Mouse (Mus musculus): Measurements from ENCODE around the gene Slc9a3r2. TPM values are rescaled to one million over a fixed set of nuclear protein-coding genes. Genes with fewer than 3 reads are reported as not detected.
A peak's percentile ranks its signal among the peaks of the same experiment; 100 is the strongest.

Slc9a3r2 gene
- polyA plus RNA-seq, 1 experiment from 2014 or later: 12.5 TPM

GRCm38 (mm10) chr17:24646381-24646780 is 3.7 kb downstream of the Slc9a3r2 start:
- H3K9ac ChIP-seq (replicated peaks): no peak overlapping the region
- ATAC-seq (no peak), DNase-seq (no peak)
- H3K4me3 ChIP-seq (ENCODE audit: low read depth, low read length): no peak overlapping the region
- H3K4me1 ChIP-seq (ENCODE audit: insufficient read depth): peaks cover 25% of the 10 kb centered on the region
- H3K36me3 ChIP-seq (replicated peaks; ENCODE audit: insufficient read depth, low read length): peaks cover 3% of the 10 kb centered on the region; the same call in 1 of the 2 replicates
- WGBS (ENCODE audit: insufficient replicate concordance): 67% methylated on average over 4 of the region's 4 CpGs
- no peak overlapping the region for H3K4me2 ChIP-seq (ENCODE audit: low read depth, low read length)
- H3K9me3 ChIP-seq (ENCODE audit: low read length): no peaks in the 10 kb centered on the region
- peaks cover 15% of the 10 kb centered on the region for H3K27me3 ChIP-seq (ENCODE audit: insufficient read depth, low read length)
- TF ChIP-seq EP300 (IDR thresholded peaks at IDR 0.05; ENCODE audit: low read depth): no peak
- no peak for TF ChIP-seq CTCF (IDR thresholded peaks at IDR 0.05; ENCODE audit: low read depth)
- 0 out of 2 replicates have a peak overlapping the region, but pooled peaks have one; percentile 13 for H3K27ac ChIP-seq (ENCODE audit: low read depth)

GRCm38 (mm10) chr17:24645916-24646315 is 4.2 kb downstream of the Slc9a3r2 start:
- DNase-seq: no peak
- H3K4me2 ChIP-seq (ENCODE audit: low read depth, low read length): no peak overlapping the region
- peaks cover 25% of the 10 kb centered on the region for H3K4me1 ChIP-seq (ENCODE audit: insufficient read depth)
- no peak overlapping the region for H3K4me3 ChIP-seq (ENCODE audit: low read depth, low read length)
- H3K27me3 ChIP-seq (ENCODE audit: insufficient read depth, low read length): peaks cover 11% of the 10 kb centered on the region; the same call in 1 of the 2 replicates
- WGBS (ENCODE audit: insufficient replicate concordance): 73% methylated on average over 3 of the region's 3 CpGs
- no peak overlapping the region for H3K9ac ChIP-seq (replicated peaks)
- H3K36me3 ChIP-seq (replicated peaks; ENCODE audit: insufficient read depth, low read length): peaks cover 3% of the 10 kb centered on the region; the same call in 1 of the 2 replicates
- no peaks in the 10 kb centered on the region for H3K9me3 ChIP-seq (ENCODE audit: low read length)
- H3K27ac ChIP-seq (ENCODE audit: low read depth): peak overlapping the region; percentile 13
- no peak for TF ChIP-seq CTCF (IDR thresholded peaks at IDR 0.05; ENCODE audit: low read depth)
- no peak for TF ChIP-seq EP300 (IDR thresholded peaks at IDR 0.05; ENCODE audit: low read depth)
- no peak for ATAC-seq

- H3K4me1 ChIP-seq (ENCODE audit: insufficient read depth): peaks cover 19% of the 10 kb centered on the region
- peaks cover 7% of the 10 kb centered on the region; the same call in 1 of the 2 replicates for H3K27me3 ChIP-seq (ENCODE audit: insufficient read depth, low read length)
- WGBS (ENCODE audit: insufficient replicate concordance): 40% methylated on average over 9 of the region's 9 CpGs
- peak overlapping the region; percentile 80 for H3K27ac ChIP-seq (ENCODE audit: low read depth)
- TF ChIP-seq CTCF (IDR thresholded peaks at IDR 0.05; ENCODE audit: low read depth) (no peak), EP300 (IDR thresholded peaks at IDR 0.05; ENCODE audit: low read depth) (no peak)
- H3K4me3 ChIP-seq (ENCODE audit: low read depth, low read length): no peak overlapping the region
- H3K36me3 ChIP-seq (replicated peaks; ENCODE audit: insufficient read depth, low read length): peaks cover 5% of the 10 kb centered on the region; the same call in 1 of the 2 replicates
- peak; percentile 27 for DNase-seq
- no peaks in the 10 kb centered on the region for H3K9me3 ChIP-seq (ENCODE audit: low read length)
- peak; percentile 55 for ATAC-seq
- H3K9ac ChIP-seq (replicated peaks): peak overlapping the region; percentile 38
- 0 out of 2 replicates have a peak overlapping the region, but pooled peaks have one; percentile 22 for H3K4me2 ChIP-seq (ENCODE audit: low read depth, low read length)
These were observed 5.0 kb downstream of the Slc9a3r2 start for GRCm38 (mm10) chr17:24644875-24645721.

GRCm38 (mm10) chr17:24644030-24644715 is 6.0 kb downstream of the Slc9a3r2 start:
- peak overlapping the region; percentile 38 for H3K9ac ChIP-seq (replicated peaks)
- TF ChIP-seq EP300 (IDR thresholded peaks at IDR 0.05; ENCODE audit: low read depth): no peak
- no peak for TF ChIP-seq CTCF (IDR thresholded peaks at IDR 0.05; ENCODE audit: low read depth)
- WGBS (ENCODE audit: insufficient replicate concordance): 36% methylated on average over 7 of the region's 7 CpGs
- H3K4me3 ChIP-seq (ENCODE audit: low read depth, low read length): no peak overlapping the region
- H3K4me1 ChIP-seq (ENCODE audit: insufficient read depth): peaks cover 14% of the 10 kb centered on the region
- H3K27ac ChIP-seq (ENCODE audit: low read depth): peak overlapping the region; percentile 80
- no peak for DNase-seq
- 0 out of 2 replicates have a peak overlapping the region, but pooled peaks have one; percentile 22 for H3K4me2 ChIP-seq (ENCODE audit: low read depth, low read length)
- H3K27me3 ChIP-seq (ENCODE audit: insufficient read depth, low read length): 0 out of 2 replicates have a peak, but pooled peaks cover under 1% of the 10 kb centered on the region
- H3K36me3 ChIP-seq (replicated peaks; ENCODE audit: insufficient read depth, low read length): peaks cover 5% of the 10 kb centered on the region; the same call in 1 of the 2 replicates
- H3K9me3 ChIP-seq (ENCODE audit: low read length): no peaks in the 10 kb centered on the region
- ATAC-seq: peak; percentile 37; the same call in 1 of the 2 replicates

- no peak overlapping the region for H3K27ac ChIP-seq (ENCODE audit: low read depth)
- WGBS (ENCODE audit: insufficient replicate concordance): 80% methylated on average over 6 of the region's 6 CpGs
- TF ChIP-seq CTCF (IDR thresholded peaks at IDR 0.05; ENCODE audit: low read depth) (no peak), EP300 (IDR thresholded peaks at IDR 0.05; ENCODE audit: low read depth) (no peak)
These were observed 7.3 kb downstream of the Slc9a3r2 start for GRCm38 (mm10) chr17:24642791-24643343.

More at GRCm38 (mm10) chr17:24642791-24643343, 7.3 kb downstream of the Slc9a3r2 start:
- Histone ChIP-seq H3K9ac (replicated peaks) (no peak overlapping the region), H3K4me3 (ENCODE audit: low read depth, low read length) (no peak overlapping the region), H3K4me1 (ENCODE audit: insufficient read depth) (peaks cover 14% of the 10 kb centered on the region), H3K4me2 (ENCODE audit: low read depth, low read length) (no peak overlapping the region), H3K36me3 (replicated peaks; ENCODE audit: insufficient read depth, low read length) (peaks cover 5% of the 10 kb centered on the region; the same call in 1 of the 2 replicates), H3K27me3 (ENCODE audit: insufficient read depth, low read length) (no peaks in the 10 kb centered on the region), H3K9me3 (ENCODE audit: low read length) (no peaks in the 10 kb centered on the region)
- ATAC-seq (no peak), DNase-seq (no peak)
